12 mouse cellular contexts compared by ENCODE assay signal in genomic region chr6:84882663-84883517, GRCm38 (mm10).
DNase-seq lines count a peak whose midpoint lies in the region; ATAC-seq lines count a peak whose summit lies in the region.
"Had no signal": no experiment of that assay in that cellular context is flagged by ENCODE, and none has a peak within 500 bp of the region (broad histone marks: within the 10 kb centered on the region; RNA-seq: fewer than 3 reads in every experiment).

No protein-coding gene starts in this region.

- no peak for DNase-seq in heart, postnatal 4 days
- peak; percentile 65 for DNase-seq in c-Kit-positive CD71-positive TER-119-negative erythroid progenitor cells, embryonic 14.5 days (ENCODE audit: low read depth)
- DNase-seq in cerebellum, adult 9-11 months: no peak
- no peak for DNase-seq in adrenal gland, postnatal 14 days
- DNase-seq: kidney, postnatal 25 days had no signal

- peak; percentile 58; the same call in 1 of the 2 replicates for ATAC-seq in heart, embryonic 15.5 days (replicated peaks; ENCODE audit: insufficient number of reproducible peaks, insufficient read depth, low FRiP score, low read depth)
- ATAC-seq in liver, embryonic 12.5 days: peak; percentile 100
- no peak for ATAC-seq in frontal cortex, adult (ENCODE audit: low TSS enrichment)
- ATAC-seq: CD4-positive, CD25-positive, alpha-beta regulatory T cell, adult 4 months had no signal

- no peaks in the 10 kb centered on the region for H3K36me3 ChIP-seq in heart, embryonic 15.5 days
- no peaks in the 10 kb centered on the region for H3K36me3 ChIP-seq in liver, embryonic 12.5 days
- H3K36me3 ChIP-seq in megakaryocyte, embryonic 14.5 days (replicated peaks; ENCODE audit: low read length): no peaks in the 10 kb centered on the region
- H3K36me3 ChIP-seq: embryonic facial prominence, embryonic 13.5 days; hindbrain, embryonic 13.5 days had no signal

- H3K9ac ChIP-seq in heart, embryonic 15.5 days: no peak overlapping the region
- H3K9ac ChIP-seq in liver, embryonic 12.5 days: no peak overlapping the region
- H3K9ac ChIP-seq: embryonic facial prominence, embryonic 13.5 days; hindbrain, embryonic 13.5 days had no signal

- H3K4me1 ChIP-seq in heart, embryonic 15.5 days (replicated peaks): peaks cover 8% of the 10 kb centered on the region
- peaks cover 56% of the 10 kb centered on the region for H3K4me1 ChIP-seq in liver, embryonic 12.5 days
- peaks cover 77% of the 10 kb centered on the region for H3K4me1 ChIP-seq in megakaryocyte, embryonic 14.5 days
- H3K4me1 ChIP-seq: embryonic facial prominence, embryonic 13.5 days had no signal

- H3K27me3 ChIP-seq in heart, embryonic 15.5 days: no peaks in the 10 kb centered on the region
- H3K27me3 ChIP-seq in liver, embryonic 12.5 days (replicated peaks): no peaks in the 10 kb centered on the region
- no peaks in the 10 kb centered on the region for H3K27me3 ChIP-seq in megakaryocyte, embryonic 14.5 days (replicated peaks)
- H3K27me3 ChIP-seq: embryonic facial prominence, embryonic 13.5 days; hindbrain, embryonic 13.5 days had no signal

- H3K4me3 ChIP-seq in heart, embryonic 15.5 days: no peak overlapping the region
- H3K4me3 ChIP-seq in liver, embryonic 12.5 days: peak overlapping the region; percentile 18
- peak overlapping the region; percentile 85 for H3K4me3 ChIP-seq in megakaryocyte, embryonic 14.5 days (replicated peaks)
- H3K4me3 ChIP-seq: embryonic facial prominence, embryonic 13.5 days; hindbrain, embryonic 13.5 days had no signal

- H3K4me2 ChIP-seq in heart, embryonic 15.5 days: no peak overlapping the region
- H3K4me2 ChIP-seq in liver, embryonic 12.5 days: peak overlapping the region; percentile 59
- H3K4me2 ChIP-seq: embryonic facial prominence, embryonic 13.5 days; hindbrain, embryonic 13.5 days had no signal

- WGBS in heart, embryonic 15.5 days: 39% methylated on average over 14 of the region's 14 CpGs
- WGBS in liver, embryonic 12.5 days (ENCODE audit: insufficient replicate concordance): 9% methylated on average over 14 of the region's 14 CpGs

- no peak overlapping the region for H3K27ac ChIP-seq in heart, embryonic 15.5 days
- peak overlapping the region; percentile 67 for H3K27ac ChIP-seq in liver, embryonic 12.5 days
- H3K27ac ChIP-seq: embryonic facial prominence, embryonic 13.5 days; hindbrain, embryonic 13.5 days had no signal

- H3K9me3 ChIP-seq in heart, embryonic 15.5 days (replicated peaks): no peaks in the 10 kb centered on the region
- no peaks in the 10 kb centered on the region for H3K9me3 ChIP-seq in liver, embryonic 12.5 days (replicated peaks)
- H3K9me3 ChIP-seq in megakaryocyte, embryonic 14.5 days: no peaks in the 10 kb centered on the region
- H3K9me3 ChIP-seq: embryonic facial prominence, embryonic 13.5 days; hindbrain, embryonic 13.5 days had no signal
